12 mouse cellular contexts compared by ENCODE assay signal in genomic region chr14:28798290-28798689, GRCm38 (mm10).
A peak's percentile ranks its signal among the peaks of the same experiment; 100 is the strongest.
DNase-seq lines count a peak whose midpoint lies in the region; ATAC-seq lines count a peak whose summit lies in the region.
"Had no signal": no experiment of that assay in that cellular context is flagged by ENCODE, and none has a peak within 500 bp of the region (broad histone marks: within the 10 kb centered on the region; RNA-seq: fewer than 3 reads in every experiment).

No protein-coding gene starts in this region.

- no peak overlapping the region for H3K27ac ChIP-seq in heart, embryonic 12.5 days (ENCODE audit: poor library complexity, severe bottlenecking)
- no peak overlapping the region for H3K27ac ChIP-seq in forebrain, embryonic 16.5 days (ENCODE audit: low read length)
- no peak overlapping the region for H3K27ac ChIP-seq in midbrain, embryonic 11.5 days (ENCODE audit: low read depth, low read length)
- H3K27ac ChIP-seq: gastrocnemius, adult 2 months; left cerebral cortex, adult 2 months had no signal

- H3K4me1 ChIP-seq in heart, embryonic 12.5 days (replicated peaks): peaks cover 7% of the 10 kb centered on the region; the same call in 1 of the 2 replicates
- peaks cover 6% of the 10 kb centered on the region for H3K4me1 ChIP-seq in forebrain, embryonic 16.5 days (replicated peaks; ENCODE audit: control insufficient read depth, insufficient read depth, low read length)
- H3K4me1 ChIP-seq in midbrain, embryonic 11.5 days (ENCODE audit: control insufficient read depth, insufficient read depth, low read length): peaks cover 2% of the 10 kb centered on the region; the same call in 1 of the 2 replicates

- H3K27me3 ChIP-seq in heart, embryonic 12.5 days (replicated peaks): 0 out of 2 replicates have a peak, but pooled peaks cover 3% of the 10 kb centered on the region
- H3K27me3 ChIP-seq in forebrain, embryonic 16.5 days (replicated peaks; ENCODE audit: control insufficient read depth, insufficient read depth, low read length): no peaks in the 10 kb centered on the region; the same call in 1 of the 2 replicates
- no peaks in the 10 kb centered on the region for H3K27me3 ChIP-seq in midbrain, embryonic 11.5 days (ENCODE audit: control insufficient read depth, insufficient read depth, low read length)

- H3K9ac ChIP-seq in heart, embryonic 12.5 days: no peak overlapping the region
- no peak overlapping the region for H3K9ac ChIP-seq in forebrain, embryonic 16.5 days (replicated peaks; ENCODE audit: low read depth, low read length)
- H3K9ac ChIP-seq in midbrain, embryonic 11.5 days (ENCODE audit: low read length): no peak overlapping the region

- no peaks in the 10 kb centered on the region for H3K9me3 ChIP-seq in heart, embryonic 12.5 days (replicated peaks)
- H3K9me3 ChIP-seq in forebrain, embryonic 16.5 days (ENCODE audit: control insufficient read depth, low read length): no peaks in the 10 kb centered on the region
- H3K9me3 ChIP-seq in midbrain, embryonic 11.5 days (ENCODE audit: control insufficient read depth, low read length): no peaks in the 10 kb centered on the region

- no peaks in the 10 kb centered on the region for H3K36me3 ChIP-seq in heart, embryonic 12.5 days
- no peaks in the 10 kb centered on the region for H3K36me3 ChIP-seq in forebrain, embryonic 16.5 days (ENCODE audit: control insufficient read depth, insufficient read depth)
- H3K36me3 ChIP-seq in midbrain, embryonic 11.5 days (ENCODE audit: control insufficient read depth, insufficient read depth, low read length): no peaks in the 10 kb centered on the region
- H3K36me3 ChIP-seq: G1E had no signal

- H3K4me3 ChIP-seq in heart, embryonic 12.5 days: no peak overlapping the region
- H3K4me3 ChIP-seq in forebrain, embryonic 16.5 days (replicated peaks; ENCODE audit: low read length): no peak overlapping the region
- H3K4me3 ChIP-seq in midbrain, embryonic 11.5 days (ENCODE audit: low read depth, low read length): no peak overlapping the region
- H3K4me3 ChIP-seq: gastrocnemius, adult 2 months; left cerebral cortex, adult 2 months had no signal

- H3K4me2 ChIP-seq in heart, embryonic 12.5 days: peak overlapping the region; percentile 26
- peak overlapping the region; percentile 34; the same call in 1 of the 2 replicates for H3K4me2 ChIP-seq in forebrain, embryonic 16.5 days (ENCODE audit: low read length)
- peak overlapping the region; percentile 1; the same call in 1 of the 2 replicates for H3K4me2 ChIP-seq in midbrain, embryonic 11.5 days

- DNase-seq in heart, postnatal 10 days: no peak
- peak; percentile 75 for DNase-seq in embryo, embryonic 11 days
- DNase-seq in midbrain, embryonic 11.5 days (ENCODE audit: low spot score, missing footprints): no peak
- no peak for DNase-seq in lung, adult 18-20 months
- DNase-seq in left cerebral cortex, adult 8-10 months (ENCODE audit: low spot score in 2 of 2): no peak
- no peak for DNase-seq in cerebellum, adult 18-20 months
- DNase-seq: gastrocnemius, adult 2 months; kidney, postnatal 10 days had no signal

- ATAC-seq in heart, embryonic 12.5 days (ENCODE audit: insufficient number of reproducible peaks, low FRiP score): no peak
- ATAC-seq in forebrain, embryonic 16.5 days: no peak
- no peak for ATAC-seq in midbrain, embryonic 11.5 days (ENCODE audit: low FRiP score)

- WGBS in heart, embryonic 12.5 days: 5% methylated on average over 4 of the region's 4 CpGs
- 0% methylated on average over 4 of the region's 4 CpGs for WGBS in forebrain, embryonic 16.5 days
- WGBS in midbrain, embryonic 11.5 days: 1% methylated on average over 4 of the region's 4 CpGs

- intact Hi-C loops in heart, postnatal 10 days (cut with DNase I): no loop called here
